Mouse (Mus musculus) midbrain, embryonic 11.5 days (tissue): ENCODE results near the gene Ttll3. TPM values are rescaled to one million over a fixed set of nuclear protein-coding genes. Genes with fewer than 3 reads are reported as not detected.

Experiments used
- ATAC-seq: fragments of 200-750 bp; cut with Nextera tagmentation; 2 replicates; pipeline ENCODE4 v1.8.0; 2017; ENCODE audit warnings: moderate TSS enrichment, moderate library complexity; ENCODE audit not compliant: low FRiP score
- DNase-seq: peaks from one replicate; pipeline ENCODE4 v3.0.0; 2015; ENCODE audit warnings: low spot score; ENCODE audit errors: missing footprints
- H3K27ac ChIP-seq: fragments of 300-500 bp; sonication (generic); 2 replicates; pipeline ENCODE4 v1.5.1; 2014; ENCODE audit warnings: low read depth, low read length
- H3K27me3 ChIP-seq: fragments of 300-500 bp; sonication (generic); 2 replicates; pipeline ENCODE4 v1.6.1; 2014; ENCODE audit warnings: mild to moderate bottlenecking, low read length, moderate library complexity, mixed read lengths; ENCODE audit not compliant: control insufficient read depth, insufficient read depth
- H3K36me3 ChIP-seq: fragments of 300-500 bp; sonication (generic); 2 replicates; pipeline ENCODE4 v1.6.1; 2014; ENCODE audit warnings: mild to moderate bottlenecking, low read length, moderate library complexity, mixed read lengths; ENCODE audit not compliant: control insufficient read depth, insufficient read depth
- H3K4me1 ChIP-seq: fragments of 300-500 bp; sonication (generic); 2 replicates; pipeline ENCODE4 v1.6.1; 2014; ENCODE audit warnings: low read length; ENCODE audit not compliant: control insufficient read depth, insufficient read depth
- H3K4me2 ChIP-seq: fragments of 300-500 bp; sonication (generic); 2 replicates; pipeline ENCODE4 v1.6.1; 2014; ENCODE audit warnings: mild to moderate bottlenecking, moderate library complexity
- H3K4me3 ChIP-seq: fragments of 300-500 bp; sonication (generic); 2 replicates; pipeline ENCODE4 v1.5.1; 2014; ENCODE audit warnings: low read depth, low read length
- H3K9ac ChIP-seq: fragments of 300-500 bp; sonication (generic); 2 replicates; pipeline ENCODE4 v1.6.1; 2014; ENCODE audit warnings: low read length
- H3K9me3 ChIP-seq: fragments of 300-500 bp; sonication (generic); 2 replicates; pipeline ENCODE4 v1.6.1; 2016; ENCODE audit warnings: low read length; ENCODE audit not compliant: control insufficient read depth
- WGBS: fragments of 180-500 bp; shearing (Covaris S2); extraction: QIAGEN DNeasy Blood & Tissue Kit; methylation state at CpG from one replicate; pipeline ENCODE4 v1.1.7; 2014; 5-methylcytosine and 5-hydroxymethylcytosine counted together
- microRNA-seq: library from miRNA; unstranded; fragments of <30 nt; microRNA quantifications from one replicate; pipeline ENCODE4, GENCODE M21; 2017
- polyA plus RNA-seq: library from polyadenylated mRNA; unstranded; fragments of >200 nt; fragmentation: Nextera tagmentation; extraction: Ambion mirVana; gene quantifications from 2 replicates; pipeline ENCODE4 v1.2.1, GENCODE M21; 2014

Gene Ttll3
- polyA plus RNA-seq, 1 experiment from 2014 or later = 3.0 TPM

GRCm38 (mm10) chr6:113447639-113448038 is 58.6 kb downstream of the Ttll3 start:
- no peaks in the 10 kb centered on the region for H3K9me3 ChIP-seq
- no peak overlapping the region for H3K9ac ChIP-seq
- H3K4me3 ChIP-seq = no peak overlapping the region
- H3K27me3 ChIP-seq = no peaks in the 10 kb centered on the region
- peak; percentile 78 for DNase-seq
- peaks cover 7% of the 10 kb centered on the region; the same call in 1 of the 2 replicates for H3K4me1 ChIP-seq
- ATAC-seq = no peak
- no peak overlapping the region for H3K27ac ChIP-seq
- H3K36me3 ChIP-seq = peaks cover 11% of the 10 kb centered on the region; the same call in 1 of the 2 replicates
- 93% methylated on average over 4 of the region's 4 CpGs for WGBS
- H3K4me2 ChIP-seq = no peak overlapping the region

DNA sequence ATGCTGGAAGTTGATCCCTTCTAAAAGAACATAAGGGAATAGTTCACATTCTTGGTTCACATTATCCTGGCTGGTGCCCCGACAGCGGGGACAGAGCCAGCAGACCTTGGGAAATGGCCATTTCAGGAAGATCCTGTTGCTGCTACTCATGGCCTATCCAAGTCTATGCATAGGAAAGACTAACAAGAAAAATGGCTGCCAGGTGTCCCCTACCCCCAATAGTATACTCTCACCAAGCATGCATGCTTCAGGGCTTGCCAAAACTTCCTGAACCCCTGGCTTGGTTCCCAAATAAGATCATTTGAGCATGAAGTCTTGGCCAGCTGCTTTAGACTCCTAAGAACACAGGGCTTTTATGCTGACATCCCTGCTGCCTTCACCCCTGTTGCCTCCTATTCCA is 62.8 kb downstream of the Ttll3 start:
- Histone ChIP-seq H3K4me1 (no peaks in the 10 kb centered on the region), H3K27me3 (no peaks in the 10 kb centered on the region), H3K4me3 (no peak overlapping the region), H3K27ac (no peak overlapping the region), H3K9me3 (no peaks in the 10 kb centered on the region), H3K36me3 (peaks cover 11% of the 10 kb centered on the region; the same call in 1 of the 2 replicates), H3K9ac (no peak overlapping the region), H3K4me2 (no peak overlapping the region)
- ATAC-seq = no peak
- WGBS = 79% methylated on average over 2 of the region's 2 CpGs
- DNase-seq = peak; percentile 41

DNA sequence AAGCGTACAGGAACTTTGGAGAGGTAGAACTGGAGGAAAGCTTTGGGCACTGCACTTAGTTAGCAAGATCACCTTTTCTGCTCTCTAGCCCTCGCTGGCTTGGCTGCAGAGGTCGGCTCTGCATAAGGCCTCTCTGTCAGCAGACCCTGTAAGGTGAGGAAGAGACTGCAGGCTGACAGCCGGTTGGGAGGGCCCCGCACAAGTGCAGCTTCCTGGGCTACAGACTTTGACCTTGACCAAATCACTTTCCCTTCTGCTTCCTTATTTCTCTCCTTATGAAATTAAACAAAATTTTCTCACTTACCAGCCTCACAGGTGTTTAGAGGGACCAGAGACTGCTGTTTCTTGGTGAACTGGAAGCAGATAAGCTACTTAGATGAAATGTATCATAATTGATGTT is 65.9 kb downstream of the Ttll3 start:
- ATAC-seq (no peak), DNase-seq (peak; percentile 73)
- WGBS = 77% methylated on average over 5 of the region's 5 CpGs
- H3K36me3 ChIP-seq = no peaks in the 10 kb centered on the region
- no peak overlapping the region for H3K4me3 ChIP-seq
- no peak overlapping the region for H3K27ac ChIP-seq
- no peaks in the 10 kb centered on the region for H3K9me3 ChIP-seq
- no peak overlapping the region for H3K4me2 ChIP-seq
- no peaks in the 10 kb centered on the region for H3K4me1 ChIP-seq
- H3K27me3 ChIP-seq = no peaks in the 10 kb centered on the region
- H3K9ac ChIP-seq = no peak overlapping the region

- Histone ChIP-seq H3K9me3 (no peaks in the 10 kb centered on the region), H3K27ac (no peak within 1 kb of the TSS), H3K36me3 (no peaks in the 10 kb centered on the region), H3K9ac (no peak within 1 kb of the TSS; the same call in 1 of the 2 replicates), H3K4me3 (no peak within 1 kb of the TSS), H3K27me3 (no peaks in the 10 kb centered on the region), H3K4me2 (no peak within 1 kb of the TSS), H3K4me1 (no peaks in the 10 kb centered on the region)
- ATAC-seq (no peak), DNase-seq (no peak)
- WGBS = 86% methylated on average over 10 of the region's 10 CpGs
Measured at GRCm38 (mm10) chr6:113457952-113458534, 69.0 kb downstream of the Ttll3 start, which contains the start of gene Il17re. Gene Il17re, plus strand, starts transcription at chr6:113458484.

GRCm38 (mm10) chr6:113458635-113459034 is 69.6 kb downstream of the Ttll3 start:
- no peak overlapping the region for H3K4me2 ChIP-seq
- no peaks in the 10 kb centered on the region for H3K27me3 ChIP-seq
- H3K4me1 ChIP-seq = no peaks in the 10 kb centered on the region
- H3K36me3 ChIP-seq = no peaks in the 10 kb centered on the region
- no peak overlapping the region for H3K9ac ChIP-seq
- WGBS = 75% methylated on average over 10 of the region's 10 CpGs
- no peaks in the 10 kb centered on the region for H3K9me3 ChIP-seq
- no peak for ATAC-seq
- no peak overlapping the region for H3K27ac ChIP-seq
- no peak overlapping the region for H3K4me3 ChIP-seq
- peak; percentile 57 for DNase-seq

- Histone ChIP-seq H3K27me3 (no peaks in the 10 kb centered on the region), H3K27ac (no peak overlapping the region), H3K36me3 (no peaks in the 10 kb centered on the region), H3K4me3 (no peak overlapping the region), H3K9ac (no peak overlapping the region), H3K4me2 (no peak overlapping the region), H3K4me1 (no peaks in the 10 kb centered on the region), H3K9me3 (no peaks in the 10 kb centered on the region)
- no peak for DNase-seq
- no peak for ATAC-seq
- WGBS = 73% methylated on average over 7 of the region's 7 CpGs
Measured at GRCm38 (mm10) chr6:113464040-113464439, 75.0 kb downstream of the Ttll3 start.

Small RNAs within 50 kb of the gene (microRNA-seq; reads per million reads assigned to microRNA genes)
- not detected for gene Gm24387

Other genes with a start within 250 kb of the Ttll3 start
- gene Lhfpl4, start 193.9 kb upstream of the Ttll3 start, polyA plus RNA-seq = 7.6 TPM in 2 replicates
- gene Mtmr14, start 151.4 kb upstream of the Ttll3 start, polyA plus RNA-seq = 44.2 and 46.3 TPM in 2 replicates
- 0.07 and 0.08 TPM in 2 replicates for gene Cpne9, start 107.0 kb upstream of the Ttll3 start, polyA plus RNA-seq
- 20.1 and 22.8 TPM in 2 replicates for gene Brpf1, start 82.1 kb upstream of the Ttll3 start, polyA plus RNA-seq
- gene Ogg1, start 62.3 kb upstream of the Ttll3 start, polyA plus RNA-seq = 12.2 and 13.8 TPM in 2 replicates
- 61.6 and 65.4 TPM in 2 replicates for gene Camk1, start 45.3 kb upstream of the Ttll3 start, polyA plus RNA-seq
- 59.3 and 62.4 TPM in 2 replicates for gene Tada3, start 11.4 kb upstream of the Ttll3 start, polyA plus RNA-seq
- 188 and 208 TPM in 2 replicates for gene Arpc4, start 11.1 kb upstream of the Ttll3 start, polyA plus RNA-seq
- gene Rpusd3, start 30.1 kb downstream of the Ttll3 start, polyA plus RNA-seq = 26.6 and 32.0 TPM in 2 replicates
- not detected in 2 replicates for gene Cidec, start 46.5 kb downstream of the Ttll3 start, polyA plus RNA-seq
- gene Jagn1, start 53.3 kb downstream of the Ttll3 start, polyA plus RNA-seq = 73.1 and 75.0 TPM in 2 replicates
- gene Il17re, start 69.2 kb downstream of the Ttll3 start, polyA plus RNA-seq = 0.19 and 0.40 TPM in 2 replicates
- 2.7 and 3.1 TPM in 2 replicates for gene Il17rc, start 82.2 kb downstream of the Ttll3 start, polyA plus RNA-seq
- gene Creld1, start 94.0 kb downstream of the Ttll3 start, polyA plus RNA-seq = 29.2 and 29.9 TPM in 2 replicates
- 0.97 and 1.1 TPM in 2 replicates for gene Prrt3, start 112.7 kb downstream of the Ttll3 start, polyA plus RNA-seq
- gene Emc3, start 142.4 kb downstream of the Ttll3 start, polyA plus RNA-seq = 88.4 and 90.0 TPM in 2 replicates
- 13.5 and 15.6 TPM in 2 replicates for gene Fancd2, start 142.4 kb downstream of the Ttll3 start, polyA plus RNA-seq
- 0.42 and 0.47 TPM in 2 replicates for gene Fancd2os, start 211.5 kb downstream of the Ttll3 start, polyA plus RNA-seq
- 223 and 232 TPM in 2 replicates for gene Brk1, start 215.5 kb downstream of the Ttll3 start, polyA plus RNA-seq
- gene Vhl, start 234.7 kb downstream of the Ttll3 start, polyA plus RNA-seq = 60.9 and 62.4 TPM in 2 replicates
- gene Irak2, start 249.2 kb downstream of the Ttll3 start, polyA plus RNA-seq = 1.6 and 1.9 TPM in 2 replicates